Mouse (Mus musculus) liver, embryonic 14.5 days (tissue): ENCODE data around the gene Ccdc170. TPM values are rescaled to one million over a fixed set of nuclear protein-coding genes. Genes with fewer than 3 reads are reported as not detected.

ENCODE experiments used
- ATAC-seq: fragments of 200-750 bp; cut with Nextera tagmentation; 2 replicates; pipeline ENCODE4 v1.8.0; 2017; ENCODE audit warnings: moderate number of reproducible peaks, mild to moderate bottlenecking, moderate library complexity; ENCODE audit not compliant: insufficient read depth
- DNase-seq, 3 experiments: peaks; one replicate each; pipeline ENCODE4 v3.0.0-alpha.2; 2012 to 2013; ENCODE audit warnings: low read depth in 3 of 3, low spot score in 3 of 3
- H3K27ac ChIP-seq: fragments of 300-500 bp; sonication (generic); 2 replicates; pipeline ENCODE4 v1.5.1; 2014; ENCODE audit warnings: moderate library complexity, mild to moderate bottlenecking, control low read depth, inconsistent platforms
- H3K27me3 ChIP-seq: fragments of 300-500 bp; sonication (generic); 2 replicates; pipeline ENCODE4 v1.6.1; 2014; ENCODE audit warnings: mild to moderate bottlenecking, low read length, moderate library complexity; ENCODE audit not compliant: control insufficient read depth, insufficient read depth
- H3K36me3 ChIP-seq: fragments of 300-500 bp; sonication (generic); replicated peaks from 2 replicates; pipeline ENCODE4 v1.6.1; 2014; ENCODE audit warnings: low read depth; ENCODE audit not compliant: control insufficient read depth, insufficient read depth
- H3K4me1 ChIP-seq, 2 experiments: fragments of 200-500 bp in 1 of 2; fragments of 300-500 bp in 1 of 2; sonication (generic) in 1 of 2; replicated peaks; 2 replicates each; pipeline ENCODE4 v1.6.1; 2012 to 2014; ENCODE audit warnings: antibody characterized with exemption in 1 of 2, inconsistent platforms in 1 of 2, low read length in 1 of 2; ENCODE audit not compliant: control insufficient read depth in 2 of 2, insufficient read depth in 2 of 2
- H3K4me2 ChIP-seq: fragments of 300-500 bp; sonication (generic); 2 replicates; pipeline ENCODE4 v1.6.1; 2014; ENCODE audit warnings: low read depth, mild to moderate bottlenecking, control low read depth, moderate library complexity
- H3K4me3 ChIP-seq, 2 experiments: fragments of 200-500 bp in 1 of 2; fragments of 300-500 bp in 1 of 2; sonication (generic) in 1 of 2; 2 replicates each; pipeline ENCODE4 v1.5.1; 2012 to 2014; ENCODE audit warnings: low read depth in 2 of 2, low read length in 2 of 2, mild to moderate bottlenecking in 2 of 2, control low read depth in 1 of 2, inconsistent platforms in 1 of 2, moderate library complexity in 1 of 2; ENCODE audit not compliant: insufficient read depth in 1 of 2
- H3K9ac ChIP-seq: fragments of 300-500 bp; sonication (generic); replicated peaks from 2 replicates; pipeline ENCODE4 v1.6.1; 2014; ENCODE audit warnings: mild to moderate bottlenecking, control low read depth, moderate library complexity
- H3K9me3 ChIP-seq: fragments of 300-500 bp; sonication (generic); 2 replicates; pipeline ENCODE4 v1.6.1; 2016; ENCODE audit warnings: low read length, mixed read lengths; ENCODE audit not compliant: control insufficient read depth
- CTCF ChIP-seq: IDR thresholded peaks from 2 replicates; pipeline ENCODE4 v1.5.1; 2016; ENCODE audit warnings: antibody characterized with exemption, low read depth, control low read depth
- EP300 ChIP-seq: IDR thresholded peaks from 2 replicates; pipeline ENCODE4 v1.6.1; 2016; ENCODE audit warnings: antibody characterized with exemption, low read depth
- WGBS: fragments of 180-500 bp; shearing (Covaris S2); extraction: QIAGEN DNeasy Blood & Tissue Kit; methylation state at CpG from one replicate; pipeline ENCODE4 v1.1.7; 2014; ENCODE audit not compliant: insufficient replicate concordance; 5-methylcytosine and 5-hydroxymethylcytosine counted together
- polyA plus RNA-seq, 2 experiments: library from polyadenylated mRNA; depleted of rRNA in 1 of 2; stranded (reverse) in 1 of 2; unstranded in 1 of 2; fragments of >200 nt; fragmentation: Nextera tagmentation in 1 of 2; extraction: Ambion mirVana in 1 of 2; gene quantifications; 2 replicates each; pipeline versions ENCODE4 v1.2.1 to v1.2.3; 2012 to 2014

The Ccdc170 gene
- polyA plus RNA-seq, 2 experiments: not detected

DNA sequence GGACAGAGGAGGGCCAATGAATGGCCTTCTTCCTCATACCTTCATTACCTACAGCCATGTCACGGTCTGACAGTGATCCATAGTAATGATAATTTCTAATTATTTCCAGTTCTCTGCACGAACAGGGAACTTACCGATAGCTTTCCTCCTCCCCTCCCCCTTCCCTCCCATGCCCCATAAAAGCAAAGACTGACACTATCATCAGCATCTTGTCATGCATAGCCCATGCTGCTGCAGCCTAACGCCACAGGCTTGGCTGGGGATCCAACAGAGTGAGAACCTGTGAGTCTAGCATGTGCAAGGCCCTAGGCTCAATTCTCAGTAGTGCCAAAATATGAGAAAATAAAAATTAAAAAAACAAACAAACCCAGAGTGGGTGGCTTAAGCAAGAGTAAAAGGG lies 40.8 kb downstream of the Ccdc170 start:
- Histone ChIP-seq H3K27ac (no peak overlapping the region), H3K4me2 (no peak overlapping the region), H3K4me3 (no peak overlapping the region), H3K27me3 (no peaks in the 10 kb centered on the region), H3K9me3 (no peaks in the 10 kb centered on the region), H3K36me3 (no peaks in the 10 kb centered on the region), H3K9ac (no peak overlapping the region), H3K4me1 (no peaks in the 10 kb centered on the region)
- no peak for TF ChIP-seq CTCF
- TF ChIP-seq EP300: no peak
- DNase-seq (no peak), ATAC-seq (no peak)
- WGBS: 28% methylated on average over 4 of the region's 4 CpGs

DNA sequence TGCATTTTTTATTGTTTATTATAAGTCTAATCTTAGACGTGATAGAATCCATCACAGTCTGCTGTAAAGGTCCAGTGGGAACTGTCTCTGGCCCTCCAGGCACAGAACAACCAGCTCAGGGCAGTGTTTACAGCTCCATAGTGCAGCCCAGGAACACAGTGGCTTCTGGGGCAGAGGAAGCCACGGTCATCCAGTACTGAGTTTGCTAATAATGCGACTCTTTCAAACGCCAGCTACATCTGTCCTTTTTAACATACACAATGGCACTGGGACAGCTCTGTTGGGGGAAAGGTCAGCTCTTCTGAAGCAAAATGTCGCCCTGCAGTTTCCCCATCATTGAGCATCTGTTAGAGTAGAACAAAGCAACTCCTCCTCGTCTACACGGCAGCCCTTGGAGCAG lies 45.7 kb downstream of the Ccdc170 start:
- Histone ChIP-seq H3K27me3 (no peaks in the 10 kb centered on the region), H3K36me3 (no peaks in the 10 kb centered on the region), H3K4me3 (no peak overlapping the region), H3K27ac (no peak overlapping the region), H3K9me3 (no peaks in the 10 kb centered on the region), H3K4me2 (no peak overlapping the region), H3K9ac (no peak overlapping the region), H3K4me1 (no peaks in the 10 kb centered on the region)
- 59% methylated on average over 7 of the region's 7 CpGs for WGBS
- TF ChIP-seq EP300: no peak
- TF ChIP-seq CTCF: no peak
- ATAC-seq (no peak), DNase-seq (no peak)

DNA sequence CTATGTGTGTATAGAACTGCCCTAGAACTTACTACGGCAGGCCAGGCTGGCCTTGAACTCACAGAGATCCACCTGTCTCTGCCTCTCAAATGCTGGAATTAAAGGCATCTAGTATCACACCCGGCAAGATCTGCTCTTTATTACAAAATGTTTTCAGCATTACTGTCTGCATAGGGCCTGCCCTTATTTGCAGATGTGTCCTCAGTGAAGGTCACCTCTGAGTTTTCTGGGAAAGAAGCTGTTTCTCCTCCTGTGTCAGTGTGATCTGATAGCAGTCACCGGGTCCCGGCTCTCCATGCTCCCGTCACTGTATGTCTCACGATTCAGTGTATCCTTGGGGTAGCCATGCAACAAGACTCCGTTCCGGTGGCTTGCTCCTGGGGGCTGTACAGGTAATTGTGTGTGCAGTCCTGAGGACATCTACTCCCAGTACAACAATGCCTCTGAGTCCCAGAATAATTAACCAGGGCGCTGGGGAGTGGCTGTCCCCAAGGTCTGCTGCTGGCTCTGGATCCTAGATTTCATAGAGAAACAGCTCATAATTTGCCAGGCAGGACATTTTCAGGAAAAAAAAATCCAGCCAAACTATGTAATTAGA lies 48.4 kb downstream of the Ccdc170 start:
- H3K36me3 ChIP-seq: no peaks in the 10 kb centered on the region
- no peak overlapping the region for H3K4me2 ChIP-seq
- TF ChIP-seq EP300: no peak
- WGBS: 66% methylated on average over 9 of the region's 9 CpGs
- no peak overlapping the region for H3K9ac ChIP-seq
- no peaks in the 10 kb centered on the region for H3K27me3 ChIP-seq
- no peaks in the 10 kb centered on the region for H3K4me1 ChIP-seq
- no peak for ATAC-seq
- DNase-seq: no peak
- H3K27ac ChIP-seq: no peak overlapping the region
- no peaks in the 10 kb centered on the region for H3K9me3 ChIP-seq
- H3K4me3 ChIP-seq: no peak overlapping the region

DNA sequence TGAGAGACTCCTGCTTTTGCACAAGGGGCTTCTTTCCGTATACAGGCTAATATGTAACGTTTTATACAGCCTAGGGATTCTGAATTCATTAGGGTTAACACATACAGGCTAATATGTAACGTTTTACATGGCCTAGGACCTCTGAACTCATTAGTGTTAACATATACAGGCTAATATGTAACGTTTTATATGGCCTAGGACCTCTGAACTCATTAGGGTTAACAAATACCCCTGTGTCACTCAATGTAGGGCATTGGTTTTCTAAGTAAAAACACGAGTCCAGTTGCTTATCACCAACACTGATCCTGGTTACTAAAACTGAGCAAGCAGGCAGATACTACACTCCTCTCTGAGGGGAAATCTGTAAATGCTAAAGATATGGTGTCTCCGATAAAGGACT lies 49.6 kb downstream of the Ccdc170 start:
- no peaks in the 10 kb centered on the region for H3K27me3 ChIP-seq
- no peak overlapping the region for H3K9ac ChIP-seq
- DNase-seq (no peak), ATAC-seq (no peak)
- no peaks in the 10 kb centered on the region for H3K9me3 ChIP-seq
- TF ChIP-seq EP300: no peak
- no peak for TF ChIP-seq CTCF
- H3K36me3 ChIP-seq: no peaks in the 10 kb centered on the region
- WGBS: 42% methylated on average over 6 of the region's 6 CpGs
- no peak overlapping the region for H3K4me3 ChIP-seq
- no peaks in the 10 kb centered on the region for H3K4me1 ChIP-seq
- no peak overlapping the region for H3K27ac ChIP-seq
- H3K4me2 ChIP-seq: no peak overlapping the region

DNA sequence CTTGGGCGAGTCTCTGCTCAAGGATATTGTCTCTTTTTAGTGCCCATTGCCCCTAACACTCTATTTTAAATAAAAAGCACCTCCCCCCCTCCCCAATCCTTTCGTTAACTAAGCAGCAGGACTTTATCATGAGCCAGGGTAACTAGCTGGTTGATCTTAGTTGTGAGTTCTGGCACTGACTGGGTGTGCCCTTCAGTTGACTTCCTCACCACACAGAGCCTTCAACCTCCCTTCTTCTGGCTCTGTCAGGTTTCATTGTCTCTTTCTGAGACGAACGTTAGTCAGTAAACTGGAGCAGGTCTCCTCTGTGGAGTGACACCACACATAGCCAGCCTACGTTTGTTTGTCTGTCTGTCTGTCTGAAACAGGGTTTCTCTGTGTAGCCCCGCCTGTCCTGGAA lies 50.4 kb downstream of the Ccdc170 start:
- 41% methylated on average over 6 of the region's 6 CpGs for WGBS
- Histone ChIP-seq H3K36me3 (no peaks in the 10 kb centered on the region), H3K4me2 (no peak overlapping the region), H3K4me1 (no peaks in the 10 kb centered on the region), H3K9ac (no peak overlapping the region), H3K27me3 (no peaks in the 10 kb centered on the region), H3K9me3 (no peaks in the 10 kb centered on the region), H3K27ac (no peak overlapping the region), H3K4me3 (no peak overlapping the region)
- TF ChIP-seq EP300 (no peak), CTCF (no peak)
- DNase-seq (no peak), ATAC-seq (no peak)
